Mouse (Mus musculus): ENCODE data around the gene Peli2.

The Peli2 gene

DNA sequence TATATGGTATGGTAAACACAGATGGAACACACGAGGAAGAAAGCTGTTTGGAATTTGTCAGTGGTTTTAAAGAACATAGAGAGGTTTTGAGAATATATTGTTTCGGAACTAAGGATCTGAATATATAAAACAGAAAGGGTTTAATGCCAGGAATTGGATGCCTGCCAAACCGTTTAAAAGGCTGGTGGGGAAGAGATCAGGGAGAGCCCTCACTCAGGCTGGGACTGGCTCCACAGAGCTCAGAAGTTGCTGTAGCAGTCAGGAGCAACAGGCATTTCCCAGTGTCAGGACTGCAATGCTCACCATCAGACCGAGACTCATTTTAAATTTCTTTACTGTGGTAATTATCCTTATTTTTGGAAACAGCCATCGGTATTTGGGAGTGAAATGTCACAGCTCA is 76.2 kb downstream of the Peli2 start:
- DNase-seq: no peak

GRCm38 (mm10) chr14:48197287-48197686 is 76.7 kb downstream of the Peli2 start:
- no peak for DNase-seq

DNA sequence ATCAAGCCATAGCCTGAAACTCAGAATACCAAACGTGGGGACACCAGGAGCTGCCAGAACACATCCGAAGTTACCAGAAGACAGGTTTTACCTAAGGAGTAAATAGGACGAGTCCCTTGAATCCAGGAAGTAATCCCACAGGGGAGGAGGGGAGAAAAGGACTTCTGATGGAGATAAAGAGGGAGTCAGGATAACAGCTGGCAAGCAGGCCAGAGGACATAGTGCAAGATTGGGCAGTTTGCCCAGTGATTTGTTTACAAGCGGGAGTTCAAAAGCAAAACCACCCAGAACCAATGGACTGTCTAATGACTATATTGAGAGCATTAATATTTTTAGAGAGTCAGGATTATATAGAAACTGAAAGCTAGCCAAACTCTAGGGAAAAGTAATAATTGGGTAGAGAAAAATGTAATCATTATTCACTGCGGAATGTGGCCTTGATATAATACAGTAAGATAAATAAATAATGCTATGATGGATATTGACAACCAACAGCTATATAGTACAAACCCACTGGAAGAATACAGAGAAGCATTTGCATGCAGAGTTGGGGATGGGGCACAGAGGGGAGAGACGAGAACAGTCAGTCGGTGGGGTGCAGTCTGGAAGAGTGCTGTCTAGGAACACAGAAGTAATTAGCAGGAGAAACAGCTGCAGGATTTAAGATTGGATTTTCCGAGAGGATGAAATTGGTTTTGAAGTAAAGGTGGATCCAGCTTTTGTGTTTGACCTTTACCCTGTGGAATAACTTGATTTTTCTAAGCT is 77.7 kb downstream of the Peli2 start:
- no peak for DNase-seq

DNA sequence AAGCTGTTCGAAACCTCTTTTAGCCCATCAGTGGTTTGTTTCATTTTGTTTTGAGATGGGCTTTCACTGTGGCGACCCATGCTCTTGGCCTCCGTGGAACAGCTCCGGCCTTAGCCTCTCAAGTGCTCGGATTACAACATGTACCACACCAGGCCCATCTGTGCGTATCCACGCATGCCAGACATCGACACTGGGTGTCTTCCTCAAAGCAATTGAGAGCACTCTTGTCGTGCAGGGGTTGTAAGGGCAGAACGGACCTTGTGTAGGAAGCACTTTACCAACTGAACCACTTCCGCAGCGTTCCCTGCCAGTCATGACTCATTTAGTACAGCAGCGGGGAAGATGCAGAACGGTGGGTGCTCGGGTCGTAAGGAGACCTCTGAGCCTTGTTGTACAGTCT is 78.3 kb downstream of the Peli2 start:
- DNase-seq: peak; percentile 10 to 19

DNA sequence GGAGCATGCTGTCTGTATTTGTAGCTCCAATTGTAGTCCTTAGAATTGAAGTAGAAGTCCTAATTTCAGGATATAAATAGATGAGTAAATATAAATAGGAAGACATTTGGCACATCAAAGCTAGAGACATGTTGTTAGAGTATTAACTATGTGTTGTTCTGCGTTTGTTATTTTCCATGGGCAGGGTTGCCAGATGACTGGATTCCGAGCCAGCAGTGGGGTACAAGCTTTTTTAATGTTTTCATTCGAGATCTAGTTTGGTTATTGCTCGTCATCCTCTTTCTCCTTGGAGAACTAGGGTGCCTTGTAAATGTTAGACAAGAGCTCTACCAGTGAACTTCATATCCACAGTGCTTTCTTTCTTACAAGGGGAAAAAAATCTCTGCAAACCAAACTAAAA is 78.9 kb downstream of the Peli2 start:
- DNase-seq: no peak

DNA sequence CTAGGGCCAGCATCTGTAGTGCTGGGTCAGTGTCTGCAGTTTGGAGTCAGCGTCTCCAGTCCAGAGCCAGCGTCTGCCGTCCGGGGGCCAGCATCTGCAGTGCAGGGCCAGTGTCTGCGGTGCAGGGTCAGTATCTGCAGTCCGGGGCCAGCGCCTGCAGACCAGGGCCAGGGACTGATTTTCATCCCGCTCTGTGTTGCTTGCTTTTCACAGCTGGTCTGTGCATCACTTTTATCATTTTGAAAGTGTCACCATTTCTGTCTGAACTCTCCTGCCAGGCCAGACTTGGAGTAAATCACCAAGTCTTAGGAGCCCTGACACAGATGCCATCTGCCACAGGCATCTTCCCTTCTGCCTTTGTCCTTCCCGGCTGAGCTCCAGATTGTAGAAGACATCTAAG is 79.7 kb downstream of the Peli2 start:
- no peak for DNase-seq

GRCm38 (mm10) chr14:48200788-48201187 is 80.2 kb downstream of the Peli2 start:
- DNase-seq: no peak

GRCm38 (mm10) chr14:48201403-48201802 is 80.8 kb downstream of the Peli2 start:
- DNase-seq: no peak

GRCm38 (mm10) chr14:48202096-48203036 is 81.7 kb downstream of the Peli2 start:
- DNase-seq: peak; percentile 41 to 56

DNA sequence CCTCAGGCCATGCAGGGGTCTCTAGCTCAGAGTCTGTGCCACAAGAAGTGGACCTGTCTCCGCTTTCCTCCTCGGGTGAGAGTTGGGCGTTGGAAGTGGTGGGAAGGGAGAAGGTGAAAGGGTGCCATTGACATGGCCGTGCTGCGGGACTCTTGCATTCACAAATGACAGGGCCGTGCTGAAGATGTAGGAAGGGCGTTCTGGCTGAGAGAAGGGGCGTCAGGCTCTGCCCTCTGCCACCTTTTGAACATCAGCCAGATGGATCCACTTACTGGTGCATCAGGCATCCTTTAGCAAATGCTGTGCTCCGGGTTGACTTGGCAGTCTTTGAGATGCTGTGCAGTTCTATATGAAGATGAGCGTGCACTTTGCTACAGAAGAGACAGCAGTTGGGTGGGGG is 84.4 kb downstream of the Peli2 start:
- no peak for DNase-seq

- no peak for DNase-seq
These were observed 85.0 kb downstream of the Peli2 start for GRCm38 (mm10) chr14:48205635-48206034.

DNA sequence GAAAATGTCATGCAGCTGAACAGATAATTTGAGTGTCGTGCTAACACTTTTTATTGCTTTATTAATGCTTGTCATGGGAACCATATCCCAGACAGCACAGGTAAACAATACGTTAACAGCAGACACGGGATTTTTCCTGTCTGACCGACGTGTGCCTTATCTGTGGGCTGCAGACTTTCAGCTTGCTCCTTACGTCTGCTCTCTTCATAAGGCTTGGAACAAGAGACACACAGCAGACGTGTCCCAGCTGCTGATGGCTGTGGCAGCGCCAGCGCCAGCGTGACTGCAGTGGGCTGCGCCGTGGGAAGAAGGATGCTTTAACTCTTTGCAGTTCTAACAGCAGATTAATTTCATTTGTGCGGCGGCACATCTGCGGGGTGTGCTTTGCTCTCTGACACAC is 86.5 kb downstream of the Peli2 start:
- no peak for DNase-seq

GRCm38 (mm10) chr14:48207746-48208640 is 87.4 kb downstream of the Peli2 start:
- no peak for DNase-seq

- no peak for DNase-seq
These were observed 88.8 kb downstream of the Peli2 start for GRCm38 (mm10) chr14:48209436-48209835.

DNA sequence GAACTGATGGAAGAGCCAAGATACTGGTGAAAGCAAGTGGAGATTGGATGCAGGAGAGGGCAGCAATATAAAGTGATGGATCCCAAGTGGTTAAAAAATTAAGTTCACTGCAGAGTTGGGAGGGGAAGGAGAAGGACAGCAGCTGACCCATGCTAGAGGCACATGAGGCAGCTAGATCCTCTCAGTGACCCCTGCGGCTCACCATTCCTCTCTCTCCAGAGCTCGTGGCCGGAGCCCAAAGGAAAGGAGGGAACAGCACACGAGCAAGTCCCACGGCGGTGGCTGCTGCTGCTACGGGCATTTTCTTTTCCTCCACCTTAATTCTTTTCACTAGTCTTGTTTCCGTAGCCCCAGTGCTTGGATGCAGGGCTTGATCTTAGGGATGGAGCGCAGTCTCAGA is 89.5 kb downstream of the Peli2 start:
- no peak for DNase-seq

- DNase-seq: no peak
These were observed 90.9 kb downstream of the Peli2 start for GRCm38 (mm10) chr14:48211526-48211925.

- DNase-seq: no peak
These were observed 92.2 kb downstream of the Peli2 start for GRCm38 (mm10) chr14:48212839-48213238.

- no peak for DNase-seq
These were observed 93.0 kb downstream of the Peli2 start for GRCm38 (mm10) chr14:48213593-48213992.

DNA sequence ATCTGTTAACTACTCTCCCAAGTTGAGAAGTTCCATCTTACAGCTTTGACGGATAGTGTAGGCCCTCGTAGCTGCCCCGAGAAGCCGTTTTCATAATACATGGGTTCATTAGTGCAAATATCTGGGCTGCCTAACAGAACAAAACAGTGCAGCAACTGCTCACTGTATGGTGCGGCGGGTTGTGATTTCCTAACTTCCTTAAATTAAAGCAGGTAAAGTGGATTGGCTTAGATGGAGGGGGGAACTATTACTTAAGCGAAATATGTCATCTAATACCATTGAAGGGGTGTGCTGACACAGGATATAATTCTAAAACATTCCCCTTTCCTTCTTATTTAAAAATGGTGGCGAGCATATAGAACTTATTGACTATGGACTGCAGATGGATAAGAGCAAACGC is 101.4 kb downstream of the Peli2 start:
- no peak for DNase-seq

GRCm38 (mm10) chr14:48222684-48223083 is 102.1 kb downstream of the Peli2 start:
- no peak for DNase-seq

DNA sequence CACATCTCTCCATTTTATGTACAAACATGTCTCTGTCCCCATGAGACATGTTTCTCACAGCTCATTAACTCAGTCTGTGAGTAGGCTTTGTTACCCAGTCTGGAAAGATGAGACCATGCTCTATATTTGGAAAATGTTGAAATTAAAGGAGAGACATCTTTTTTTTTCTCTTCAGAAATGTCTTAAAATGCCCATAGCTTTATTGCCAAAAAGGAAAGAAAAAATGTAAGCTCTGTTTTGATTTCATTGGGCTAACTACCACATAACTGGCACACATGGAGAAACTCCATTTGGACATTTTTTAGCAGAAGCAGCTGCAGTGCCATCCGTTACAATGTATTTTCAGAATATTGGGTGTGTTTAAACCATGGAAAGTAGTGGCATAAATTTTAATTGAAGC is 103.6 kb downstream of the Peli2 start:
- DNase-seq: no peak

GRCm38 (mm10) chr14:48224861-48225300 is 104.3 kb downstream of the Peli2 start:
- no peak for DNase-seq

All from thymus, postnatal 36 days (tissue).